8 mouse cellular contexts compared by ENCODE assay signal in the genomic region with DNA sequence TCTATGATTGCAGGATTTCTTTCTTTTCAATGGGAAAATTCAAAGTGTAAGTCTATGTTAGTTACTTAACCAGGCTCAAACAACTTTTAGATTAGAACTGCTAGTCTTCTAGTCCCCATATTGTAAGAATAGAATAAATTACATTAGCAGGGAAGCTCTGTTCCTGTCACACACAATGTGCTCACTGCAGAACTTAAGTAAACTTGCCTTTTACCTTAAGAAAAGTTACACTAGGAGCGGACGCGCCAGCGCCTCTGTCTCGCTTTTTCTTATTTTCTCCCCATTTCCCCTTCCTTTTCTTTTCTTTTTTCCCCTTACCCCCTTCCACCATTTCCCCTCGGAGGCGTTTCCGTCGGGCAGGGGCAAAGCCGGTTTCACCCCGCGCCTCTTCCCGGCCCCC. TPM values are rescaled to one million over a fixed set of nuclear protein-coding genes. Genes with fewer than 3 reads are reported as not detected.
DNase-seq lines count a peak whose midpoint lies in the region; ATAC-seq lines count a peak whose summit lies in the region.

No protein-coding gene starts in this region.

- peak overlapping the region; percentile 31; the same call in 1 of the 2 replicates for H3K9ac ChIP-seq in kidney, embryonic 14.5 days (ENCODE audit: low read depth, low read length)
- H3K9ac ChIP-seq in embryonic facial prominence, embryonic 15.5 days = no peak overlapping the region
- H3K9ac ChIP-seq in neural tube, embryonic 11.5 days (ENCODE audit: low read length) = peak overlapping the region; percentile 22; the same call in 1 of the 2 replicates

- peak overlapping the region; percentile 41 for H3K4me3 ChIP-seq in kidney, embryonic 14.5 days (ENCODE audit: low read length)
- peak overlapping the region; percentile 43 for H3K4me3 ChIP-seq in embryonic facial prominence, embryonic 15.5 days (replicated peaks)
- peak overlapping the region; percentile 51 for H3K4me3 ChIP-seq in limb, embryonic 10.5 days
- H3K4me3 ChIP-seq in neural tube, embryonic 11.5 days (ENCODE audit: low read depth, low read length) = peak overlapping the region; percentile 37

- H3K36me3 ChIP-seq in kidney, embryonic 14.5 days (ENCODE audit: control insufficient read depth, insufficient read depth, low read length) = no peaks in the 10 kb centered on the region
- no peaks in the 10 kb centered on the region for H3K36me3 ChIP-seq in embryonic facial prominence, embryonic 15.5 days
- H3K36me3 ChIP-seq in limb, embryonic 10.5 days = no peaks in the 10 kb centered on the region
- no peaks in the 10 kb centered on the region for H3K36me3 ChIP-seq in neural tube, embryonic 11.5 days (ENCODE audit: control insufficient read depth, insufficient read depth, low read length)

- no peaks in the 10 kb centered on the region for H3K9me3 ChIP-seq in kidney, embryonic 14.5 days (ENCODE audit: control insufficient read depth, low read length)
- H3K9me3 ChIP-seq in embryonic facial prominence, embryonic 15.5 days (replicated peaks) = no peaks in the 10 kb centered on the region
- no peaks in the 10 kb centered on the region for H3K9me3 ChIP-seq in limb, embryonic 10.5 days (replicated peaks)
- no peaks in the 10 kb centered on the region for H3K9me3 ChIP-seq in neural tube, embryonic 11.5 days (ENCODE audit: control insufficient read depth, low read length)

- peak overlapping the region; percentile 74 for H3K4me2 ChIP-seq in kidney, embryonic 14.5 days (replicated peaks; ENCODE audit: low read depth, low read length)
- peak overlapping the region; percentile 67 for H3K4me2 ChIP-seq in embryonic facial prominence, embryonic 15.5 days (replicated peaks)
- peak overlapping the region; percentile 60 for H3K4me2 ChIP-seq in neural tube, embryonic 11.5 days (ENCODE audit: low read depth)

- H3K4me1 ChIP-seq in kidney, embryonic 14.5 days (ENCODE audit: control insufficient read depth, insufficient read depth, low read length) = no peaks in the 10 kb centered on the region
- H3K4me1 ChIP-seq in embryonic facial prominence, embryonic 15.5 days = no peaks in the 10 kb centered on the region
- H3K4me1 ChIP-seq in limb, embryonic 10.5 days = peaks cover 5% of the 10 kb centered on the region; the same call in 1 of the 2 replicates
- H3K4me1 ChIP-seq in neural tube, embryonic 11.5 days (ENCODE audit: control insufficient read depth, insufficient read depth, low read length) = no peaks in the 10 kb centered on the region

- DNase-seq in kidney, adult 18-20 months = no peak
- peak; percentile 48 for DNase-seq in limb, embryonic 10.5 days (ENCODE audit: low spot score)
- DNase-seq in neural tube, embryonic 11.5 days (ENCODE audit: low spot score) = peak; percentile 14
- no peak for DNase-seq in right cerebral cortex, postnatal 10 days (ENCODE audit: low spot score in 2 of 2)
- no peak for DNase-seq in gastrocnemius, postnatal 14 days
- DNase-seq in kidney, postnatal 25 days = no peak

- intact Hi-C loops in gastrocnemius, postnatal 14 days (cut with DNase I; ENCODE audit: low total_unique reads) = no loop called here

- no peak for ATAC-seq in kidney, embryonic 14.5 days (ENCODE audit: low FRiP score, low TSS enrichment)
- ATAC-seq in embryonic facial prominence, embryonic 15.5 days (ENCODE audit: insufficient number of reproducible peaks, low FRiP score, low TSS enrichment, low read depth) = no peak
- ATAC-seq in neural tube, embryonic 11.5 days (ENCODE audit: insufficient read depth, low FRiP score, low TSS enrichment) = no peak

- no peaks in the 10 kb centered on the region for H3K27me3 ChIP-seq in kidney, embryonic 14.5 days (ENCODE audit: control insufficient read depth, insufficient read depth, low read length)
- peaks cover 17% of the 10 kb centered on the region for H3K27me3 ChIP-seq in embryonic facial prominence, embryonic 15.5 days
- peaks cover 37% of the 10 kb centered on the region for H3K27me3 ChIP-seq in limb, embryonic 10.5 days (ENCODE audit: low read depth, poor library complexity, severe bottlenecking)
- peaks cover 4% of the 10 kb centered on the region; the same call in 1 of the 2 replicates for H3K27me3 ChIP-seq in neural tube, embryonic 11.5 days (ENCODE audit: control insufficient read depth, insufficient read depth, low read length)

- no peak overlapping the region for H3K27ac ChIP-seq in kidney, embryonic 14.5 days (ENCODE audit: low read depth, low read length)
- H3K27ac ChIP-seq in embryonic facial prominence, embryonic 15.5 days (replicated peaks) = no peak overlapping the region
- H3K27ac ChIP-seq in limb, embryonic 10.5 days = peak overlapping the region; percentile 46; the same call in 1 of the 2 replicates
- H3K27ac ChIP-seq in neural tube, embryonic 11.5 days (ENCODE audit: low read depth, low read length) = no peak overlapping the region

- 4% methylated on average over 13 of the region's 13 CpGs for WGBS in kidney, embryonic 14.5 days
- 8% methylated on average over 13 of the region's 13 CpGs for WGBS in embryonic facial prominence, embryonic 15.5 days
- WGBS in limb, embryonic 10.5 days = 6% methylated on average over 13 of the region's 13 CpGs
- 5% methylated on average over 13 of the region's 13 CpGs for WGBS in neural tube, embryonic 11.5 days

RNA-seq across cellular contexts. Expression of a gene that starts 21.8 kb away (rescaled TPM):
- polyA plus RNA-seq in kidney, embryonic 14.5 days (2014; fragmentation: Nextera tagmentation; extraction: Ambion mirVana) = 37.1 and 50.5 TPM in 2 replicates
- 36.6 and 39.8 TPM in 2 replicates for polyA plus RNA-seq in embryonic facial prominence, embryonic 15.5 days (2015; fragmentation: Nextera tagmentation; extraction: Ambion mirVana)
- 49.9 and 66.7 TPM in 2 replicates for polyA plus RNA-seq in limb, embryonic 10.5 days (2016; fragmentation: Nextera tagmentation; extraction: Ambion mirVana)
- 56.7 and 67.9 TPM in 2 replicates for polyA plus RNA-seq in neural tube, embryonic 11.5 days (2014; fragmentation: Nextera tagmentation; extraction: Ambion mirVana)
- 10 to 100 TPM; 26.2 to 29.5 TPM for total RNA-seq in gastrocnemius, postnatal 14 days (2021)

RNA-seq across cellular contexts. Expression of a gene that starts 53.1 kb away (rescaled TPM):
- 27.4 and 31.5 TPM in 2 replicates for polyA plus RNA-seq in kidney, embryonic 14.5 days (2014; fragmentation: Nextera tagmentation; extraction: Ambion mirVana)
- polyA plus RNA-seq in embryonic facial prominence, embryonic 15.5 days (2015; fragmentation: Nextera tagmentation; extraction: Ambion mirVana) = 27.7 and 29.4 TPM in 2 replicates
- 22.0 and 27.9 TPM in 2 replicates for polyA plus RNA-seq in limb, embryonic 10.5 days (2016; fragmentation: Nextera tagmentation; extraction: Ambion mirVana)
- polyA plus RNA-seq in neural tube, embryonic 11.5 days (2014; fragmentation: Nextera tagmentation; extraction: Ambion mirVana) = 17.8 and 22.2 TPM in 2 replicates
- total RNA-seq in gastrocnemius, postnatal 14 days (2021) = 10 to 100 TPM; 14.9 to 18.2 TPM

Comparison
In these comparisons a context has a peak if more than half of its experiments do, and no peak if none do; other contexts are left out.
1. DNase-seq: peak in limb, embryonic 10.5 days (single experiment) and neural tube, embryonic 11.5 days (single experiment); none in kidney, adult 18-20 months (single experiment), right cerebral cortex, postnatal 10 days (0 of 2), gastrocnemius, postnatal 14 days (single experiment) and kidney, postnatal 25 days (0 of 2).
2. Peak in every context shown above with its lines, with median percentiles within 50 percentile points of each other: H3K4me2 ChIP-seq and H3K4me3 ChIP-seq.